Mouse (Mus musculus) embryonic stem cell, embryonic (primary cell): ENCODE results near the gene Itch.

Source experiments
- CTCF ChIA-PET, 4 experiments: fragments of 300-600 bp in 2 of 4; fragments of 350-600 bp in 2 of 4; sonication (Branson Sonifier 250); formaldehyde crosslinking; loops; one replicate each; lab custom pipeline; 2022; ENCODE audit warnings: inconsistent platforms in 2 of 4; lab: Charles Lee
- POLR2A ChIA-PET, 4 experiments: fragments of 300-600 bp in 2 of 4; fragments of 350-600 bp in 2 of 4; sonication (Branson Sonifier 250); formaldehyde crosslinking; loops; one replicate each; lab custom pipeline; 2022; ENCODE audit warnings: antibody characterized with exemption in 4 of 4, inconsistent platforms in 1 of 4; lab: Charles Lee

Itch gene

GRCm38 (mm10) chr2:155246231-155246630 is 112.9 kb downstream of the Itch start:
- ChIA-PET POLR2A (interaction anchor here in 2 of 4 experiments (0.6 to 1.5 kb wide), 2 partner anchors 26 to 429 kb away, joined by 3 read pairs; no protein-coding TSS in a partner anchor), CTCF (no interaction called here)

- POLR2A ChIA-PET: interaction anchor here in 3 of 4 experiments (0.5 to 4.5 kb wide), 13 partner anchors 12 to 489 kb away, joined by 3 to 32 read pairs (median 3); partner anchors contain the start of genes Dynlrb1 (in 2 of the 3), Map1lc3a (in 2 of the 3) and Itch (in 1 of the 3)
These were observed 114.9 kb downstream of the Itch start for GRCm38 (mm10) chr2:155248206-155248605.

DNA sequence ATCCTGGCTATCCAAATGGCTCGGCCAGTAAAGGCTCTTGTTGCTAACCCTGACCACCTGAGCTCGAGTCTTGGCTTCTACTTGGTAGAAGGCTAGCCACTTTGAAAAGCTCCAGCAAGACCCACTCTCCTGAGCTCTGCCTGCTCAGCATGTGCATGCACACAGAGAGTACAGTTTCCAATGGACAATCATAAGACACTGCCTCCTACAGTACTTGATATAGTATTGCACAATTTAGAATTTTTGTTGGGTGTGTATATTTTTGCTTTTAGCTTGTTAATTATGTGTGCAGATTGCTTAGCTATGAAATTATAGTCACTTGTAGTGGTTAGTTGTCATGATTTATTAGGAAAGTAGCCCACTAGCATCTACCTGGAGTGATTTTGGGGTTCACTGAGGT is 115.4 kb downstream of the Itch start:
- ChIA-PET POLR2A (interaction anchor here in 3 of 4 experiments (0.5 to 4.5 kb wide), 14 partner anchors 9 to 489 kb away, joined by 3 to 32 read pairs (median 4); partner anchors contain the start of genes Dynlrb1 (in 2 of the 3) and Map1lc3a (in 1 of the 3)), CTCF (interaction anchor here (0.6 to 2.0 kb wide), 12 partner anchors 9 to 166 kb away, joined by 3 to 14 read pairs (median 4); partner anchors contain the start of gene Dynlrb1 (in 2 of the 4))

More at GRCm38 (mm10) chr2:155248206-155248605, 114.9 kb downstream of the Itch start:
- CTCF ChIA-PET: interaction anchor here in 3 of 4 experiments (0.9 to 2.0 kb wide), 11 partner anchors 10 to 166 kb away, joined by 3 to 14 read pairs (median 5); partner anchors contain the start of gene Dynlrb1 (in 2 of the 3)

DNA sequence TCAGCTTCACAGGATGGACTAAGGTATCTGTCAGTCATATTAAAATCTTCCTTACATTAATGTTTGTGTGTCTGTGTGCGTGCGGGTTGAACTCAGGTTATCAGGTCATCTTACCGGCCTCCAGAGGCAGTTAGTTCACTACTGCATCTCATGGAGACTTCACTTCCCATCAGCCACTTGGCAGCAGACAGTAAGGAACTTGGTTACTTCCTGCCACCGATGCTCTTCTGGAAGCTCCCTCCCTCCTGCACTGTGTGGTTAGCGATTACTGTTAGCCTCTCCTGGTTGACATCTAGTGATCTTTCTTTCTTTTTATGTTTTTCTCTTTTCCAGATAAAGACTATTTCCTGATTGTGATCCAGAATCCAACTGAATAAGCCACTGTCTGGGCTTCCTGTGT is 116.3 kb downstream of the Itch start:
- ChIA-PET POLR2A (interaction anchor here in 2 of 4 experiments (1.0 to 4.5 kb wide), 6 partner anchors 8 to 26 kb away, joined by 3 to 32 read pairs (median 5); partner anchors contain the start of genes Dynlrb1 (in 2 of the 2) and Map1lc3a (in 1 of the 2)), CTCF (interaction anchor here in 3 of 4 experiments (0.7 to 2.0 kb wide), 5 partner anchors 8 to 18 kb away, joined by 3 to 14 read pairs (median 5); partner anchors contain the start of gene Dynlrb1 (in 2 of the 3))

GRCm38 (mm10) chr2:155265526-155265925 is 132.2 kb downstream of the Itch start:
- CTCF ChIA-PET: no interaction called here
- POLR2A ChIA-PET: interaction anchor here in 2 of 4 experiments (1.3 to 3.5 kb wide), 3 partner anchors 11 to 29 kb away, joined by 3 to 23 read pairs (median 8); partner anchors contain the start of genes Map1lc3a (in 2 of the 2) and Dynlrb1 (in 1 of the 2)

- ChIA-PET CTCF (interaction anchor here (0.5 to 2.4 kb wide), 8 partner anchors 9 to 659 kb away, joined by 3 to 10 read pairs (median 4); no protein-coding TSS in a partner anchor), POLR2A (interaction anchor here in 3 of 4 experiments (0.6 to 3.5 kb wide), 11 partner anchors 9 to 324 kb away, joined by 3 to 23 read pairs (median 3); partner anchors contain the start of genes Map1lc3a (in 3 of the 3) and Dynlrb1 (in 1 of the 3))
These were observed 133.6 kb downstream of the Itch start for GRCm38 (mm10) chr2:155266896-155267295.

DNA sequence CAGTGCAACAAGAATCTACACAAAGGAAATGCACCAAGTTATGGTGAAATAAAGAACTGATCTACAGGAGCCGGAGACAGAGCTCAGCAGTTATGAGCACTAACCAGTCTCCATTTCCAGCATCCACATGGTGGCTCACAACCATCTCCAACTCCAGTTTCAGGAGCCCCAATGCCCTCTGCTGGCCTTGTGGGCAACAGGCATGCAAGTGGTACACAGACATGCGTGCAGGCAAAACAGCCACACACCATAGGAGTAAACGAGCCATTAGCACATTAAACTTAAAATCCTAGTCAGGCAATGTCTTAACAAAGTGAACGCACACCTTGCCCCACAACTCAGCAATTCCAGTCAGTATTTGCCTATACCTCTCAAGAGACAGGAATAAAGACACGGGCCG is 138.6 kb downstream of the Itch start:
- CTCF ChIA-PET: interaction anchor here (0.6 to 3.3 kb wide), 20 partner anchors 12 to 196 kb away, joined by 3 to 11 read pairs (median 4); partner anchors contain the start of gene Dynlrb1 (in 1 of the 4)
- POLR2A ChIA-PET: interaction anchor here in 2 of 4 experiments (1.1 to 1.4 kb wide), 6 partner anchors 13 to 198 kb away, joined by 3 to 4 read pairs (median 3); partner anchors contain the start of genes Ahcy (in 1 of the 2) and Dynlrb1 (in 1 of the 2)

- ChIA-PET POLR2A (interaction anchor here in 2 of 4 experiments (0.6 to 1.2 kb wide), 4 partner anchors 27 to 187 kb away, joined by 3 to 4 read pairs (median 3); no protein-coding TSS in a partner anchor), CTCF (interaction anchor here (0.5 to 3.3 kb wide), 13 partner anchors 21 to 194 kb away, joined by 3 to 11 read pairs (median 4); no protein-coding TSS in a partner anchor)
These were observed 139.3 kb downstream of the Itch start for GRCm38 (mm10) chr2:155272396-155273170.

- POLR2A ChIA-PET: interaction anchor here in 1 of 4 experiments (0.6 kb wide), 1 partner anchor 58 kb away, joined by 3 read pairs; no protein-coding TSS in a partner anchor
- CTCF ChIA-PET: interaction anchor here in 1 of 4 experiments (0.5 kb wide), 1 partner anchor 33 kb away, joined by 3 read pairs; no protein-coding TSS in a partner anchor
These were observed 140.3 kb downstream of the Itch start for GRCm38 (mm10) chr2:155273603-155274002.

- POLR2A ChIA-PET: interaction anchor here (0.6 to 3.8 kb wide), 47 partner anchors 8 to 673 kb away, joined by 3 to 45 read pairs (median 5); partner anchors contain the start of genes Dynlrb1 (in 3 of the 4), Ahcy (in 2 of the 4), Eif2s2 (in 2 of the 4) and Trp53inp2 (in 2 of the 4)
- CTCF ChIA-PET: interaction anchor here in 3 of 4 experiments (0.6 to 2.3 kb wide), 14 partner anchors 8 to 416 kb away, joined by 3 to 12 read pairs (median 4); partner anchors contain the start of genes Dynlrb1 (in 1 of the 3), Trp53inp2 (in 1 of the 3) and Trpc4ap (in 1 of the 3)
These were observed 142.9 kb downstream of the Itch start, which contains the start of gene Map1lc3a for GRCm38 (mm10) chr2:155276195-155276594. Gene Map1lc3a (plus strand): TSS chr2:155276297.
